Mouse (Mus musculus): ENCODE results near the gene Ndufa4l2. TPM values are rescaled to one million over a fixed set of nuclear protein-coding genes. Genes with fewer than 3 reads are reported as not detected.

Gene Ndufa4l2
- polyA plus RNA-seq, 1 experiment from 2014 or later = 7.7 TPM

GRCm38 (mm10) chr10:127557397-127557796, 42.6 kb downstream of the Ndufa4l2 start:
- Histone ChIP-seq H3K4me2 (replicated peaks) (no peak overlapping the region), H3K27me3 (no peaks in the 10 kb centered on the region), H3K27ac (no peak overlapping the region), H3K9me3 (replicated peaks) (no peaks in the 10 kb centered on the region), H3K36me3 (peaks cover 100% of the 10 kb centered on the region), H3K9ac (no peak overlapping the region), H3K4me1 (no peaks in the 10 kb centered on the region), H3K4me3 (no peak overlapping the region)
- no peak for ATAC-seq (ENCODE audit: low FRiP score)
- 92% methylated on average over 13 of the region's 13 CpGs for WGBS

DNA sequence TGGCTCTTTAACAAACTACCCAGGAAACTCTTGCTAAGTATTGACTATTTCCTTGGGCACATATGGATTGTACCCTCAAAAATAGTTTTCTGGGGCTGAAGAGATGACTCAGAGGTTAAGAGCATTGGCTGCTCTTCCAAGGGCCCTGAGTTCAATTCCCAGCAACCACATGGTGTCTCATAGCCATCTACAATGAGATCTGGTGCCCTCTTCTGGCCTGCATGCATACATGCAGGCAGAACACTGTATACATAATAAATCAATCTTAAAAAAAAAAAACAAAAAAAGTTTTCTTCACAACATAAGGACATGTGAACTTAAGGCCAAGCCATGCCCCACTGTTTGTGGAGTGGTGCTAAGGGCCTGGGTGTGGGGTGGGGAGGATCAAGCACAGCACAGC, 46.4 kb downstream of the Ndufa4l2 start:
- H3K4me1 ChIP-seq = peaks cover 5% of the 10 kb centered on the region; the same call in 1 of the 2 replicates
- H3K4me2 ChIP-seq (replicated peaks) = no peak overlapping the region
- H3K9me3 ChIP-seq (replicated peaks) = no peaks in the 10 kb centered on the region
- no peak overlapping the region for H3K27ac ChIP-seq
- ATAC-seq (ENCODE audit: low FRiP score) = no peak
- H3K27me3 ChIP-seq = no peaks in the 10 kb centered on the region
- peaks cover 95% of the 10 kb centered on the region for H3K36me3 ChIP-seq
- no peak overlapping the region for H3K4me3 ChIP-seq
- no peak overlapping the region for H3K9ac ChIP-seq

GRCm38 (mm10) chr10:127563840-127564239, 49.1 kb downstream of the Ndufa4l2 start:
- Histone ChIP-seq H3K9me3 (replicated peaks) (no peaks in the 10 kb centered on the region), H3K9ac (no peak overlapping the region; the same call in 1 of the 2 replicates), H3K36me3 (peaks cover 91% of the 10 kb centered on the region), H3K4me3 (no peak overlapping the region), H3K4me1 (peaks cover 5% of the 10 kb centered on the region; the same call in 1 of the 2 replicates), H3K27ac (no peak overlapping the region), H3K27me3 (no peaks in the 10 kb centered on the region), H3K4me2 (replicated peaks) (no peak overlapping the region)
- WGBS = 71% methylated on average over 8 of the region's 8 CpGs
- ATAC-seq (ENCODE audit: low FRiP score) = 0 out of 2 replicates have a peak, but pooled peaks have one; percentile 29

- H3K27ac ChIP-seq = 0 out of 2 replicates have a peak overlapping the region, but pooled peaks have one; percentile 3
- peaks cover 5% of the 10 kb centered on the region; the same call in 1 of the 2 replicates for H3K4me1 ChIP-seq
- H3K36me3 ChIP-seq = peaks cover 91% of the 10 kb centered on the region
- H3K27me3 ChIP-seq = no peaks in the 10 kb centered on the region
- H3K9ac ChIP-seq = no peak overlapping the region; the same call in 1 of the 2 replicates
- no peak overlapping the region for H3K4me3 ChIP-seq
- ATAC-seq (ENCODE audit: low FRiP score) = 0 out of 2 replicates have a peak, but pooled peaks have one; percentile 38
- no peak overlapping the region for H3K4me2 ChIP-seq (replicated peaks)
- no peaks in the 10 kb centered on the region for H3K9me3 ChIP-seq (replicated peaks)
- 56% methylated on average over 13 of the region's 13 CpGs for WGBS
Measured at GRCm38 (mm10) chr10:127564301-127564700, 49.5 kb downstream of the Ndufa4l2 start.

Other genes with a start within 250 kb of the Ndufa4l2 start
- gene Dctn2, start 248.6 kb upstream of the Ndufa4l2 start, polyA plus RNA-seq (2016; fragmentation: Nextera tagmentation; extraction: Ambion mirVana) = 234 and 240 TPM in 2 replicates
- 17.9 and 19.8 TPM in 2 replicates for gene Mbd6, start 225.9 kb upstream of the Ndufa4l2 start, polyA plus RNA-seq (2016; fragmentation: Nextera tagmentation; extraction: Ambion mirVana)
- 142 and 152 TPM in 2 replicates for gene Mars, start 203.2 kb upstream of the Ndufa4l2 start, polyA plus RNA-seq (2016; fragmentation: Nextera tagmentation; extraction: Ambion mirVana)
- gene Arhgap9, start 193.0 kb upstream of the Ndufa4l2 start, polyA plus RNA-seq (2016; fragmentation: Nextera tagmentation; extraction: Ambion mirVana) = 2.0 and 2.2 TPM in 2 replicates
- gene Gli1, start 173.0 kb upstream of the Ndufa4l2 start, polyA plus RNA-seq (2016; fragmentation: Nextera tagmentation; extraction: Ambion mirVana) = 3.7 and 4.8 TPM in 2 replicates
- gene Inhbe, start 160.6 kb upstream of the Ndufa4l2 start, polyA plus RNA-seq (2016; fragmentation: Nextera tagmentation; extraction: Ambion mirVana) = 0.08 TPM in 1 of 2 replicates, not detected in the other
- not detected in 2 replicates for gene Inhbc, start 144.5 kb upstream of the Ndufa4l2 start, polyA plus RNA-seq (2016; fragmentation: Nextera tagmentation; extraction: Ambion mirVana)
- 39.1 and 41.4 TPM in 2 replicates for gene R3hdm2, start 134.6 kb upstream of the Ndufa4l2 start, polyA plus RNA-seq (2016; fragmentation: Nextera tagmentation; extraction: Ambion mirVana)
- 2.2 and 4.8 TPM in 2 replicates for gene Stac3, start 13.3 kb upstream of the Ndufa4l2 start, polyA plus RNA-seq (2016; fragmentation: Nextera tagmentation; extraction: Ambion mirVana)
- 67.1 and 67.5 TPM in 2 replicates for gene Shmt2, start 7.5 kb downstream of the Ndufa4l2 start, polyA plus RNA-seq (2016; fragmentation: Nextera tagmentation; extraction: Ambion mirVana)
- gene Nxph4, start 19.6 kb downstream of the Ndufa4l2 start, polyA plus RNA-seq (2016; fragmentation: Nextera tagmentation; extraction: Ambion mirVana) = 101 and 109 TPM in 2 replicates
- 111 and 115 TPM in 2 replicates for gene Lrp1, start 106.2 kb downstream of the Ndufa4l2 start, polyA plus RNA-seq (2016; fragmentation: Nextera tagmentation; extraction: Ambion mirVana)
- gene Stat6, start 128.0 kb downstream of the Ndufa4l2 start, polyA plus RNA-seq (2016; fragmentation: Nextera tagmentation; extraction: Ambion mirVana) = 8.8 and 11.3 TPM in 2 replicates
- gene Nemp1, start 151.9 kb downstream of the Ndufa4l2 start, polyA plus RNA-seq (2016; fragmentation: Nextera tagmentation; extraction: Ambion mirVana) = 7.8 and 8.9 TPM in 2 replicates
- gene Nab2, start 153.6 kb downstream of the Ndufa4l2 start, polyA plus RNA-seq (2016; fragmentation: Nextera tagmentation; extraction: Ambion mirVana) = 6.8 and 8.9 TPM in 2 replicates
- gene Myo1a, start 190.2 kb downstream of the Ndufa4l2 start, polyA plus RNA-seq (2016; fragmentation: Nextera tagmentation; extraction: Ambion mirVana) = 0.33 and 0.67 TPM in 2 replicates
- gene Tac2, start 209.5 kb downstream of the Ndufa4l2 start, polyA plus RNA-seq (2016; fragmentation: Nextera tagmentation; extraction: Ambion mirVana) = not detected in 2 replicates
- gene Zbtb39, start 224.6 kb downstream of the Ndufa4l2 start, polyA plus RNA-seq (2016; fragmentation: Nextera tagmentation; extraction: Ambion mirVana) = 5.2 and 5.3 TPM in 2 replicates
- 0.61 and 0.70 TPM in 2 replicates for gene Gpr182, start 236.8 kb downstream of the Ndufa4l2 start, polyA plus RNA-seq (2016; fragmentation: Nextera tagmentation; extraction: Ambion mirVana)
- gene Rdh1, start 244.8 kb downstream of the Ndufa4l2 start, polyA plus RNA-seq (2016; fragmentation: Nextera tagmentation; extraction: Ambion mirVana) = 0.05 TPM in 1 of 2 replicates, not detected in the other
- gene Rdh16f1, start 244.8 kb downstream of the Ndufa4l2 start, polyA plus RNA-seq (2016; fragmentation: Nextera tagmentation; extraction: Ambion mirVana) = not detected in 2 replicates

Measured in hindbrain, embryonic 12.5 days (tissue).